Mouse (Mus musculus) inflammation-experienced regulatory T-cells, adult 16 weeks (primary cell): Measurements from ENCODE around the gene Meig1. TPM values are rescaled to one million over a fixed set of nuclear protein-coding genes. Genes with fewer than 3 reads are reported as not detected.

Experiments used
- polyA plus RNA-seq: library from polyadenylated mRNA; unstranded; fragments of 100-300 nt; shearing (Covaris generic); gene quantifications from one replicate; pipeline ENCODE4 v1.2.1, GENCODE M21; 2017

Meig1 gene
- not detected for polyA plus RNA-seq

DNA sequence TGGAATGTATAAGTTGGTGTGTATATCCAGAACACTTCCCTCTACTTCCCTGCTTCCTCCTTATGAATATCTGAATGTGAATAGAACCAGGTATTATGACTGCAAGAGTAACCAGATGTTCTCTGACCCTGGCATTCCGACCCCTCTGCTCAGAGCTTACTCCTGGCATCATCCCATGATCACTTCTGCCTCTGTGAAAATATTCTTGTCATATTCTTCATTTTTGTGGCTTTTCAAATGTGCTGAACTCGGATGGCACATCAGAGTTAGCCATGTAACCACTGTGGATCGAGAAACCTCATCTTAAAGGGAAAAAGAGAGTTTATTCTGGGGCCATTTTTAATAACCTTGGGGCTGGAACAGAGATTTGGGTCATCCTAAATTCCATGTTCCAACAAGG, at the start of gene Meig1:
Gene Meig1, minus strand, starts transcription at position 101 of the 400 bp plus-strand sequence.

DNA sequence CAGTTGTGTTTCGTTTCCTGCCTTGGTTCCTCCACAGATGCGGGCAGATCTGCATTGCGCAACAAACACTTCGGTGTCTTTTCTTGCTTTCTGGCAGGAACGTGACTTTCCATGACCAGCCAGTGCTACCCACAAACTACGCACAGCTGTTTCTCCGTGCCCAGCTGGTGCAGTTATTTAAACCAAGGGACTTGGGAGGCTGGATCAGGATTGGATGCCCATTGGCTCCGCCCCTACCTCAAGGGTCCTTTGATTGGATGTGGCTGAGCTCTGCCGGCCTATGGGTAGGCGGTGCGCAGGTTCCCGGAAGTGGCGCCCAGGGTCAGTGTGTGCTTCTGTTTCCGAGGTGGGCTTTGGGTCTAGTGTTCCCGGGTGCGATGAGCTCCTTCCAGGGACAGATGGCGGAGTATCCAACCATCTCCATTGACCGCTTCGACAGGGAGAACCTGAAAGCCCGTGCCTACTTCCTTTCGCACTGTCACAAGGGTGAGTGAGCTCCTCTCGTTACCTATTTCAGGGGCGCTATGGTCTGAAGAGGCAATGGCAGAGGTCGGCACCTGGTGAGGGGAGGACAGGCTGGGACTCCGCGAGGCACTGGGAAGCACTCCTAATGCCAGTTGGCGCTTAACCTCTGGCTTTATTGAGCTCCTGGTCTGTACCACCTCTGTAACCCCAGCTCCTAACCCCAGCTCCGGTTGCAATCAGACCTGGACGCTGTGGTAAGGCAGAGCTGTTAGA, 1.6 kb upstream of the Meig1 start, which contains the start of gene Dclre1c:
Gene Dclre1c, plus strand, starts transcription at position 291 of the 738 bp plus-strand sequence.

DNA sequence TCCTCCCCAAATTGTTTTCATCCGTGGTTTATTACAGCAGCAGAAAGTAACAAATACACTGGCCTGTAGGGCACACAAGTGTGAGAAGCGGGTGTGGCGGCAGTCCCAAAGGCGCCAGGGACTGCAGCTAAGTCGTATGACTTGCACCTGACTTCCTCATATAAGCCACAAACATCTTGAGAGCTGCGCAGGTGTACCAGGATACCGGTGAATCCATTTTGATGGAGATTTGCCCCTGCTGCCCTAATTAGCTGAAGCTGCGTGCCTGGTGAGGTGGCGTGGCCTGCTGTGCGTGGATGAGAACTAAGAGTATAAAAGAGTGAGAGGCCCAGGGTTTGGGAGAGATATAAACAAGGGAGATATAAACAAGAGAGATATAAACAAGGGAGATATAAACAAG, 25.3 kb downstream of the Meig1 start, which contains the start of gene Olah:
Gene Olah, minus strand, starts transcription at position 101 of the 400 bp plus-strand sequence.

Other genes starting within 250 kb of the Meig1 start
- gene Nmt2, start 138.4 kb downstream of the Meig1 start, polyA plus RNA-seq, result 13.8 TPM
- gene Rpp38, start 90.0 kb downstream of the Meig1 start, polyA plus RNA-seq, result 24.5 TPM
- not detected for gene Acbd7, start 86.5 kb downstream of the Meig1 start, polyA plus RNA-seq
- not detected for gene Olah, start 25.4 kb downstream of the Meig1 start, polyA plus RNA-seq
- gene Dclre1c, start 1.5 kb upstream of the Meig1 start, polyA plus RNA-seq, result 21.2 TPM
- gene Suv39h2, start 52.4 kb upstream of the Meig1 start, polyA plus RNA-seq, result 0.89 TPM
- gene Gm45902, start 90.1 kb upstream of the Meig1 start, polyA plus RNA-seq, result 7.6 TPM
- 125 TPM for gene Hspa14, start 90.2 kb upstream of the Meig1 start, polyA plus RNA-seq
- gene Cdnf, start 90.4 kb upstream of the Meig1 start, polyA plus RNA-seq, result 0.26 TPM
- gene Fam107b, start 147.8 kb upstream of the Meig1 start, polyA plus RNA-seq, result 476 TPM